Mouse (Mus musculus) myocyte (in vitro differentiated cells): ENCODE measurements at regions not wholly inside any gene's neighbourhood (a gene's known extent, or its start where the extent isn't known, plus 50 kb on each side); places are given as distances from the start of the nearest gene placed in this dataset.

Source experiments
- H3K27me3 ChIP-seq: one replicate; pipeline ENCODE4 v1.6.1; 2011; ENCODE audit not compliant: control insufficient read depth, insufficient read depth, insufficient read length
- H3K36me3 ChIP-seq: one replicate; pipeline ENCODE4 v1.6.1; 2011; ENCODE audit not compliant: control insufficient read depth, insufficient read depth
- H3K4me2 ChIP-seq: one replicate; pipeline ENCODE4 v1.6.1; 2011; ENCODE audit warnings: low read depth, control low read depth
- H3K4me3 ChIP-seq: one replicate; pipeline ENCODE4 v1.5.1; 2011; ENCODE audit warnings: mild to moderate bottlenecking, control low read depth, moderate library complexity
- H3K79me2 ChIP-seq: one replicate; pipeline ENCODE4 v1.6.1; 2011; ENCODE audit not compliant: control insufficient read depth, insufficient read depth
- H3ac ChIP-seq: one replicate; pipeline ENCODE4 v1.6.1; 2011; ENCODE audit not compliant: control insufficient read depth, insufficient read length
- CEBPB ChIP-seq: IDR thresholded peaks from 2 replicates; pipeline ENCODE4 v1.6.1; 2011; ENCODE audit warnings: mild to moderate bottlenecking, moderate library complexity; ENCODE audit not compliant: poor library complexity, insufficient read depth, severe bottlenecking
- E2F4 ChIP-seq: IDR thresholded peaks from one replicate; pipeline ENCODE4 v1.6.1; 2011; ENCODE audit warnings: mild to moderate bottlenecking, control low read depth, moderate library complexity; ENCODE audit not compliant: insufficient read depth
- MAX ChIP-seq: IDR thresholded peaks from one replicate; pipeline ENCODE4 v1.6.1; 2011; ENCODE audit warnings: low read depth, mild to moderate bottlenecking, control low read depth
- MYOD1 ChIP-seq, 3 experiments: IDR thresholded peaks; one replicate each; pipeline ENCODE4 v1.6.1; 2011; ENCODE audit warnings: control low read depth in 2 of 3, low read depth in 2 of 3, mild to moderate bottlenecking in 2 of 3, moderate library complexity in 1 of 3; ENCODE audit not compliant: insufficient read length in 2 of 3, control insufficient read depth in 1 of 3
- MYOG ChIP-seq, 3 experiments: IDR thresholded peaks; one replicate each; pipeline ENCODE4 v1.6.1; 2011; ENCODE audit warnings: control low read depth in 2 of 3, low read depth in 2 of 3, mild to moderate bottlenecking in 2 of 3; ENCODE audit not compliant: insufficient read length in 2 of 3, control insufficient read depth in 1 of 3, insufficient read depth in 1 of 3
- POLR2A ChIP-seq: IDR thresholded peaks from one replicate; pipeline ENCODE4 v1.6.1; 2011; ENCODE audit warnings: low read depth, mild to moderate bottlenecking, control low read depth, moderate library complexity; ENCODE audit not compliant: insufficient read length
- POLR2AphosphoS2 ChIP-seq: IDR thresholded peaks from one replicate; pipeline ENCODE4 v1.6.1; 2011; ENCODE audit warnings: low read depth, control low read depth; ENCODE audit not compliant: insufficient read length
- REST ChIP-seq: IDR thresholded peaks from one replicate; pipeline ENCODE4 v1.6.1; 2011; ENCODE audit warnings: mild to moderate bottlenecking, control low read depth, moderate library complexity; ENCODE audit not compliant: insufficient read depth, insufficient read length
- SRF ChIP-seq: IDR thresholded peaks from one replicate; pipeline ENCODE4 v1.6.1; 2011; ENCODE audit warnings: low read depth; ENCODE audit not compliant: control insufficient read depth, insufficient read length
- TCF12 ChIP-seq: IDR thresholded peaks from one replicate; pipeline ENCODE4 v1.6.1; 2011; ENCODE audit warnings: mild to moderate bottlenecking, control low read depth; ENCODE audit not compliant: poor library complexity, insufficient read depth, severe bottlenecking
- TCF3 ChIP-seq: IDR thresholded peaks from one replicate; pipeline ENCODE4 v1.6.1; 2011; ENCODE audit warnings: low read depth, control low read depth; ENCODE audit not compliant: insufficient read length
- USF1 ChIP-seq: IDR thresholded peaks from one replicate; pipeline ENCODE4 v1.6.1; 2011; ENCODE audit warnings: low read depth, mild to moderate bottlenecking, control low read depth, moderate library complexity

DNA sequence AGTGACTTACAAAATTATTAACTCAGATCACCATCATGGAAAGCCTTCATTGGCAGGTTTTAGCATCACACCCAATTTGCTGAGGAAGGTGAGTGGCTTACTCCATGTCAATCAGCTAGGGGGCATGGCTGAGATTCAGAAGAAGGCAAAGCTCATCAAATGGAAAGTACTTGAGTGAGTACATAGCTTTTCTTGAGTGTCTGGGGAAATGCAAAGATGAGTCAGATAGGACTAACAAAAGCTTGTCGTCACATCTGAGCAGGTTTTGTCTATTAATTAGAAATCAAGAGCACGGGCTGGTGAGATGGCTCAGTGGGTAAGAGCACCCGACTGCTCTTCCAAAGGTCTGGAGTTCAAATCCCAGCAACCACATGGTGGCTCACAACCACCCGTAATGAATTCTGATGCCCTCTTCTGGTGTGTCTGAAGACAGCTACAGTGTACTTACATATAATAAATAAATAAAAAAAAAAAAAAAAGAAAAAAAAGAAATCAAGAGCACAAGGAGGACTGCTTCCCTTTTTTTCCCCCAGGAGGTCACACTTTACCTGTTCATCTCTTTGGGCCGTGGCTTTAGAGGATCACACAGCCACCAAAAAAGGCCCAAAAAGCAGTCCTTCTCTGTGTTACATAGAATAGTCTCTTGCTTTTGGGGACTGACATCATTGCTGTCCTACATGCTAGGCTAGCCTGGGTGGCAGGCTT lies 130.8 kb upstream of the Itga4 start:
- Histone ChIP-seq H3K27me3 (no peaks in the 10 kb centered on the region), H3K4me3 (no peak overlapping the region), H3K36me3 (no peaks in the 10 kb centered on the region), H3ac (no peak overlapping the region), H3K79me2 (no peaks in the 10 kb centered on the region), H3K4me2 (no peak overlapping the region)
- no peak for TF ChIP-seq E2F4
- TF ChIP-seq SRF = no peak
- TF ChIP-seq MYOG (IDR thresholded peaks at IDR 0.05; ENCODE audit: control insufficient read depth in 1 of 3, insufficient read depth in 1 of 3, insufficient read length in 2 of 3, low read depth in 2 of 3) = no peak
- no peak for TF ChIP-seq TCF3

DNA sequence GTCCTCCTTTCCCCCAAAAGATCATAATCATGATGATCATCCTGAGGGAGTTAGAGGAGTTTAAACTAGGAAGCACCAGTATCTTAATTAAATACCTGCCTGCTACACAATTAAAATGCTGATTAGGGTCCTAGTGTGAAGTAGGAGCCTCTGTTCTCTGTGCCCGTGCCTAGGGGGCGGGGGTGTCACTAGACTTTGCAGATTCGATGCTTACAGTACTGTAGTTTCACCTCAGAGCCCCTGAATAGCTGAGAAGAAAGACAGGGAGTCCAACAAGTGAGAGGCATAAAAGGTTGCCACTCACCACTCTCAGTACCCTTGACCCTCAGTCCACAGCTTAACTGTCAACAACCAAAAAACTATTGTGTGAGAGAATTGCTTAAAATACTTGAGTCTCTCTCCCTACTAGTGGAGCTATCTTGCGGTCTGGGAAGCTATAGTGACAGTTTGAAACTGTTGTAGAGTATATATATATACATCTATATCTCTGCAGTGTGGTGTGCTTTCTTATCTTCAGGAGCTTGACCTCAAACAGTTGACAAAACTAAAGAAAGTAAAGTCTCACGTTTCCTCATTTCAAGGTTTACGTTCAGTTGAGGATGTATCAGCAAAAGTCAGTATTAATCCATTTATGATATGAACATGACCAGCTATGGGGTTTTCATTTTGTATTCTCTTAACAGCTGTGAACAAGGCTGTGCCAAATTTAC lies 128.9 kb upstream of the Itga4 start:
- Histone ChIP-seq H3K27me3 (no peaks in the 10 kb centered on the region), H3K4me2 (no peak overlapping the region)
- TF ChIP-seq POLR2AphosphoS2 (no peak), MYOD1 (IDR thresholded peaks at IDR 0.05; ENCODE audit: control insufficient read depth in 1 of 3, insufficient read length in 2 of 3, low read depth in 2 of 3) (no peak), MYOG (IDR thresholded peaks at IDR 0.05; ENCODE audit: control insufficient read depth in 1 of 3, insufficient read depth in 1 of 3, insufficient read length in 2 of 3, low read depth in 2 of 3) (no peak), POLR2A (no peak)

DNA sequence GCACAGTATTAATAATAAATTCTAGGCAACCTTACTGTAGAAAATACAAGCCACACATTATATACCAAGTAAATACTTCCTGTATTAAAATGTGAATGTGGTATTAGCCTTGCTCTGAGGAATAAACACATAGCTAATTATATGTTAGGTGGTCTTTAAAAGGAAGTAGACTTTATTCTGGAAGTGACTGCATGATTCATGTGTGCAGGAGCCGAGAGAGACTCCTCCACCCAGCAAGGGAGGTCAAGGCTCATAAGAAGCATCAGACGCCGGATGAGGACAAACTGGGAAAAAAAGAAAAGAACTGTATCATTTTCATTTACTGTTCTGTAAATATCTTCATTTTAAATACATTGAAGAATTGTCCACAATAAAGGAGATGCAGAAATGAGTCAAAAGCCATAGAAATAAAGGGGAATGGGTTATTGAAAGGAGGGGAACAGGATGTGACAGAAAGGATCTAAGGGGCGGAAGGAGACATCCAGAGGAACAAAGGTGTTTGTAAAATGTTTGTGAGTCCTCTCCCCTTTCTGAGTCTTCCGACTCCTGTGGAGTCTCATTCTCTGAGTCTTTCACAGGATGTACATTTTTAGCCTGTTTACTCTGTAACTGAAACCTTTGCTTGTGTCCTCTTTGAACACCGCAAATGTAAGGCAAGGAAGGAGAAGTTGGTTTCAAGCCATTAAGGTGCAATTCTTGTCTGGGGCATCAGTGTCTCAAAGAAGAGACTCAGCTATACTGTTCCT lies 128.1 kb upstream of the Itga4 start:
- no peak overlapping the region for H3K4me2 ChIP-seq
- no peak for TF ChIP-seq TCF3
- no peak for TF ChIP-seq REST
- no peak for TF ChIP-seq CEBPB
- TF ChIP-seq E2F4 = no peak
- no peak for TF ChIP-seq SRF
- no peak for TF ChIP-seq POLR2AphosphoS2
- no peak for TF ChIP-seq USF1
- TF ChIP-seq POLR2A = no peak
- no peak for TF ChIP-seq MYOD1 (IDR thresholded peaks at IDR 0.05; ENCODE audit: control insufficient read depth in 1 of 3, insufficient read length in 2 of 3, low read depth in 2 of 3)
- no peak for TF ChIP-seq MYOG (IDR thresholded peaks at IDR 0.05; ENCODE audit: control insufficient read depth in 1 of 3, insufficient read depth in 1 of 3, insufficient read length in 2 of 3, low read depth in 2 of 3)
- TF ChIP-seq MAX = no peak
- no peak for TF ChIP-seq TCF12
- H3K27me3 ChIP-seq = no peaks in the 10 kb centered on the region
- H3K4me3 ChIP-seq = no peak overlapping the region
- H3ac ChIP-seq = no peak overlapping the region
- H3K36me3 ChIP-seq = no peaks in the 10 kb centered on the region
- H3K79me2 ChIP-seq = no peaks in the 10 kb centered on the region

More for the DNA sequence above, 128.9 kb upstream of the Itga4 start:
- H3K79me2 ChIP-seq = no peaks in the 10 kb centered on the region
- H3K4me3 ChIP-seq = no peak overlapping the region
- H3K36me3 ChIP-seq = no peaks in the 10 kb centered on the region
- no peak overlapping the region for H3ac ChIP-seq

DNA sequence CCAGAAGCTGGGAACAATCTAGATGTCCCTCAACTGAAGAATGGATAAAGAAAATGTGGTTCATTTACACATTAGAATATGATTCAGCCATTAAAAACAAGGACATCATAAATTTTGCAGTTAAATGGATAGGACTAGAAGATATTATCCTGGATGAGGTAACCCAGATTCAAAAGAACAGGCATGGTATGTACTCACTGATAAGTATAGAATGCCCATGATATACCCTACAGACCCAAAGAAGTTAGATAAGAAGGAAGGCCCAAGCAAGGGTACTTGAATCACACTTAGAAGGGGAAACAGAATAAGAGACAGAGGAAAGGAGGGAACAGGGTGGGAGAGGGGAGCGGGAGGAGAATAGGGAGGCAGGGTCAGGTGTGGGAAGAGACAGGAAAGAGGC lies 127.4 kb upstream of the Itga4 start:
- Histone ChIP-seq H3K4me2 (no peak overlapping the region), H3K4me3 (no peak overlapping the region), H3K79me2 (no peaks in the 10 kb centered on the region), H3K36me3 (no peaks in the 10 kb centered on the region), H3K27me3 (no peaks in the 10 kb centered on the region), H3ac (no peak overlapping the region)
- TF ChIP-seq POLR2A (no peak), TCF12 (no peak), MAX (no peak), TCF3 (no peak), REST (no peak), CEBPB (no peak), E2F4 (no peak), MYOD1 (IDR thresholded peaks at IDR 0.05; ENCODE audit: control insufficient read depth in 1 of 3, insufficient read length in 2 of 3, low read depth in 2 of 3) (no peak), MYOG (IDR thresholded peaks at IDR 0.05; ENCODE audit: control insufficient read depth in 1 of 3, insufficient read depth in 1 of 3, insufficient read length in 2 of 3, low read depth in 2 of 3) (no peak), SRF (no peak), POLR2AphosphoS2 (no peak), USF1 (no peak)

DNA sequence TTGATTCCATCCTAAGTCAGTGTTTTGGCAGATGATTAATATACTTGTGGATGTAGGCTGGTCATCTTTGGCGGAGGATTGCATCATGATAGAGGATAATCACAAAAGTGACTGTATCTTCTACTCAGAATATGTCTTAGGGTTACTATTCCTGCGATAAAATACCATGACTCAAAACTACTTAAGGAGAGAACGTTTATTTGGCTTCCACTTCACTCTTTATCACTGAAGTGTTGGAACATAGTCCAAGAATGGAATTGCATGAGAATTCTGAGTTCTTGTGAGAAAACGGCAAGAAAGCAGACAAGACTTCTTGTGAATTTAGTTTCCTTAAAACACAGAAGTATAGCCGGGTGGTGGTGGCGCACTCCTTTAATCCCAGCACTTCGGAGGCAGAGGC lies 124.6 kb upstream of the Itga4 start:
- Histone ChIP-seq H3K79me2 (no peaks in the 10 kb centered on the region), H3K36me3 (no peaks in the 10 kb centered on the region), H3ac (no peak overlapping the region), H3K27me3 (no peaks in the 10 kb centered on the region), H3K4me2 (no peak overlapping the region), H3K4me3 (no peak overlapping the region)
- TF ChIP-seq MYOG (IDR thresholded peaks at IDR 0.05; ENCODE audit: control insufficient read depth in 1 of 3, insufficient read depth in 1 of 3, insufficient read length in 2 of 3, low read depth in 2 of 3) (no peak), CEBPB (0 out of 2 replicates have a peak, but pooled peaks have one; percentile 25)
